Mouse (Mus musculus): ENCODE data around the gene Gm7030.
"Not testable (repeated sequence)": the region's sequence is repeated elsewhere in the genome, so short reads cannot be mapped to it uniquely, and the experiment has no call there.

DNA sequence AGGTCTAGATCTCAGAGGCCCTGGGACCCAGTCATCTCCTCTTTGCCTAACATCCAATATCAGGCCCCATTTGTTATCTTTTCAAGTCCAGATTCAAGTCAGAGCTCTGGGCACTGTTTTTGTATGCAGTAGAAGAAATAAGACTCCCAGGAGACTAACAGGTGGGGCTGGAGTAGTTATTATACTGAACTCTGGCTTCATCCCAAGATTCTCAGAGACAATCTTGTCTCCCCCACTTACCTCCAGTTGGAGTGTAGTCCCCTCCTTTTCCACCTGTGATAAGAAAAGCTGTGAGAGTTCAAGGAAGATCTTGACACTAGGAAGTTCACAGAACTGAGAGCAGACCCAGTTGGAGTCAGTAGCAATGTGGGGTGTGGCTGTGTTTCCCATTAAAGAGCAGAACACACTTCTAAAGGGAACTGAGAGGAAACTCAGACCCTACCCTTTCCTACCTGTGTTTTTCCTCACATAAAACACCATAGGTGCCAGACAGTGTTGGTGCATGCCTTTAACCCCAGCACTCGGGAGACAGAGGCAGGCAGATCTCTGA lies 7.1 kb upstream of the Gm7030 start:
- TF ChIP-seq MAX (IDR thresholded peaks at IDR 0.05); CTCF (IDR thresholded peaks at IDR 0.05; ENCODE audit: control insufficient read depth, insufficient read depth, insufficient read length); USF1 (IDR thresholded peaks at IDR 0.05; ENCODE audit: low read depth): not testable (repeated sequence)
